Mouse (Mus musculus) liver, embryonic 16.5 days (tissue): ENCODE measurements around the gene Guk1. TPM values are rescaled to one million over a fixed set of nuclear protein-coding genes. Genes with fewer than 3 reads are reported as not detected.

Source experiments
- ATAC-seq: fragments of 200-750 bp; cut with Nextera tagmentation; 2 replicates; pipeline ENCODE4 v1.8.0; 2017; ENCODE audit warnings: low read depth, mild to moderate bottlenecking, moderate number of reproducible peaks, moderate library complexity
- H3K27ac ChIP-seq: fragments of 300-500 bp; sonication (generic); 2 replicates; pipeline ENCODE4 v1.5.1; 2014; ENCODE audit warnings: mild to moderate bottlenecking, low read length
- H3K27me3 ChIP-seq: fragments of 300-500 bp; sonication (generic); 2 replicates; pipeline ENCODE4 v1.6.1; 2014; ENCODE audit warnings: low read depth, low read length, mixed read lengths; ENCODE audit not compliant: control insufficient read depth, insufficient read depth
- H3K36me3 ChIP-seq: fragments of 300-500 bp; sonication (generic); 2 replicates; pipeline ENCODE4 v1.6.1; 2014; ENCODE audit warnings: mild to moderate bottlenecking; ENCODE audit not compliant: control insufficient read depth, insufficient read depth
- H3K4me1 ChIP-seq: fragments of 300-500 bp; sonication (generic); 2 replicates; pipeline ENCODE4 v1.6.1; 2014; ENCODE audit warnings: low read depth, low read length, mixed read lengths; ENCODE audit not compliant: control insufficient read depth
- H3K4me2 ChIP-seq: fragments of 300-500 bp; sonication (generic); 2 replicates; pipeline ENCODE4 v1.6.1; 2014; ENCODE audit warnings: low read depth, low read length, mixed read lengths
- H3K4me3 ChIP-seq: fragments of 300-500 bp; sonication (generic); 2 replicates; pipeline ENCODE4 v1.5.1; 2014; ENCODE audit warnings: low read depth, mild to moderate bottlenecking, low read length
- H3K9ac ChIP-seq: fragments of 300-500 bp; sonication (generic); 2 replicates; pipeline ENCODE4 v1.6.1; 2014; ENCODE audit warnings: low read depth, low read length
- H3K9me3 ChIP-seq: fragments of 300-500 bp; sonication (generic); replicated peaks from 2 replicates; pipeline ENCODE4 v1.6.1; 2016; ENCODE audit warnings: low read length; ENCODE audit not compliant: control insufficient read depth
- WGBS: fragments of 180-500 bp; shearing (Covaris S2); extraction: QIAGEN DNeasy Blood & Tissue Kit; methylation state at CpG from one replicate; pipeline ENCODE4 v1.1.7; 2014; ENCODE audit not compliant: insufficient replicate concordance; 5-methylcytosine and 5-hydroxymethylcytosine counted together
- polyA plus RNA-seq: library from polyadenylated mRNA; unstranded; fragments of >200 nt; fragmentation: Nextera tagmentation; extraction: Ambion mirVana; gene quantifications from 2 replicates; pipeline ENCODE4 v1.2.1, GENCODE M21; 2015

The Guk1 gene
- polyA plus RNA-seq, 1 experiment from 2014 or later, result 55.0 TPM

- 5% methylated on average over 34 of the region's 34 CpGs for WGBS
- Histone ChIP-seq H3K4me3 (no peak overlapping the region), H3K4me2 (no peak overlapping the region), H3K27me3 (peaks cover 60% of the 10 kb centered on the region), H3K9me3 (no peaks in the 10 kb centered on the region), H3K4me1 (no peaks in the 10 kb centered on the region), H3K9ac (no peak overlapping the region), H3K36me3 (no peaks in the 10 kb centered on the region), H3K27ac (no peak overlapping the region)
- ATAC-seq, result no peak
Measured at GRCm38 (mm10) chr11:59176921-59177320, 15.1 kb downstream of the Guk1 start.

GRCm38 (mm10) chr11:59176475-59176874 is 15.5 kb downstream of the Guk1 start:
- Histone ChIP-seq H3K36me3 (no peaks in the 10 kb centered on the region), H3K27me3 (peaks cover 60% of the 10 kb centered on the region), H3K4me3 (no peak overlapping the region), H3K9ac (no peak overlapping the region), H3K9me3 (no peaks in the 10 kb centered on the region), H3K27ac (no peak overlapping the region), H3K4me1 (no peaks in the 10 kb centered on the region), H3K4me2 (no peak overlapping the region)
- whole genome bisulfite sequencing, result 4% methylated on average over 48 of the region's 48 CpGs
- ATAC-seq, result no peak

- no peak overlapping the region for H3K4me2 ChIP-seq
- no peaks in the 10 kb centered on the region for H3K4me1 ChIP-seq
- WGBS, result 41% methylated on average over 6 of the region's 6 CpGs
- H3K9me3 ChIP-seq, result no peaks in the 10 kb centered on the region
- no peaks in the 10 kb centered on the region for H3K36me3 ChIP-seq
- H3K27ac ChIP-seq, result no peak overlapping the region
- peaks cover 52% of the 10 kb centered on the region for H3K27me3 ChIP-seq
- ATAC-seq, result no peak
- H3K4me3 ChIP-seq, result no peak overlapping the region
- H3K9ac ChIP-seq, result no peak overlapping the region
Measured at GRCm38 (mm10) chr11:59174189-59174838, 17.7 kb downstream of the Guk1 start.

- Histone ChIP-seq H3K4me1 (peaks cover 15% of the 10 kb centered on the region), H3K9ac (no peak overlapping the region), H3K4me2 (no peak overlapping the region), H3K36me3 (no peaks in the 10 kb centered on the region), H3K27me3 (peaks cover 14% of the 10 kb centered on the region), H3K4me3 (no peak overlapping the region), H3K9me3 (no peaks in the 10 kb centered on the region), H3K27ac (no peak overlapping the region)
- WGBS, result 60% methylated on average over 4 of the region's 4 CpGs
- ATAC-seq, result no peak
Measured at GRCm38 (mm10) chr11:59170549-59170948, 21.5 kb downstream of the Guk1 start.

- Histone ChIP-seq H3K27ac (no peak overlapping the region), H3K9ac (no peak overlapping the region), H3K9me3 (no peaks in the 10 kb centered on the region), H3K4me1 (peaks cover 22% of the 10 kb centered on the region), H3K36me3 (no peaks in the 10 kb centered on the region), H3K27me3 (peaks cover 7% of the 10 kb centered on the region), H3K4me2 (no peak overlapping the region), H3K4me3 (no peak overlapping the region)
- 64% methylated on average over 3 of the region's 3 CpGs for WGBS
- ATAC-seq, result no peak
Measured at GRCm38 (mm10) chr11:59169807-59170206, 22.2 kb downstream of the Guk1 start.

GRCm38 (mm10) chr11:59165616-59166241 is 26.3 kb downstream of the Guk1 start:
- Histone ChIP-seq H3K9me3 (no peaks in the 10 kb centered on the region), H3K4me2 (peak overlapping the region; percentile 21; the same call in 1 of the 2 replicates), H3K4me1 (peaks cover 41% of the 10 kb centered on the region), H3K27me3 (no peaks in the 10 kb centered on the region), H3K36me3 (peaks cover 7% of the 10 kb centered on the region; the same call in 1 of the 2 replicates), H3K27ac (peak overlapping the region; percentile 98), H3K4me3 (no peak overlapping the region), H3K9ac (peak overlapping the region; percentile 36; the same call in 1 of the 2 replicates)
- 33% methylated on average over 2 of the region's 2 CpGs for WGBS
- ATAC-seq, result no peak

- Histone ChIP-seq H3K36me3 (peaks cover 11% of the 10 kb centered on the region; the same call in 1 of the 2 replicates), H3K4me2 (peak overlapping the region; percentile 94), H3K4me1 (peaks cover 41% of the 10 kb centered on the region), H3K4me3 (peak overlapping the region; percentile 85), H3K9me3 (no peaks in the 10 kb centered on the region), H3K9ac (peak overlapping the region; percentile 98), H3K27ac (peak overlapping the region; percentile 98), H3K27me3 (no peaks in the 10 kb centered on the region)
- WGBS, result 31% methylated on average over 9 of the region's 9 CpGs
- peak; percentile 66 for ATAC-seq
Measured at GRCm38 (mm10) chr11:59164384-59164783, 27.6 kb downstream of the Guk1 start.

GRCm38 (mm10) chr11:59163255-59164236 is 28.5 kb downstream of the Guk1 start, which contains the start of gene Iba57:
Gene Iba57, minus strand, starts transcription at chr11:59163739.
- under 1% methylated on average over 62 of the region's 68 CpGs for WGBS
- Histone ChIP-seq H3K4me2 (peak within 1 kb of the TSS; percentile 94), H3K9me3 (no peaks in the 10 kb centered on the region), H3K27ac (peak within 1 kb of the TSS; percentile 98), H3K9ac (peak within 1 kb of the TSS; percentile 98), H3K4me1 (peaks cover 41% of the 10 kb centered on the region), H3K27me3 (no peaks in the 10 kb centered on the region), H3K36me3 (peaks cover 18% of the 10 kb centered on the region), H3K4me3 (peak within 1 kb of the TSS; percentile 85)
- peak; percentile 91 for ATAC-seq
